Mouse (Mus musculus): ENCODE results near the gene Arhgdig. TPM values are rescaled to one million over a fixed set of nuclear protein-coding genes. Genes with fewer than 3 reads are reported as not detected.
A peak's percentile ranks its signal among the peaks of the same experiment; 100 is the strongest.

Gene Arhgdig
- not detected for total RNA-seq (2018; cell fraction: chromatin; rRNA removed)
- total RNA-seq (2018; cell fraction: cytosol; rRNA removed) = not detected
- not detected for total RNA-seq (2018; cell fraction: nucleus; rRNA removed)
- polyA plus RNA-seq (2018) = not detected in 3 replicates

GRCm38 (mm10) chr17:26207686-26208085, at the start of gene Arhgdig:
Arhgdig (minus strand) TSS chr17:26207786.
- Histone ChIP-seq H3K79me2 (ENCODE audit: inconsistent target) (no peaks in the 10 kb centered on the region), H3K4me3 (ENCODE audit: inconsistent target) (no peak within 1 kb of the TSS), H3K27ac (no peak within 1 kb of the TSS), H3K36me3 (ENCODE audit: inconsistent target) (peaks cover 10% of the 10 kb centered on the region; the same call in 1 of the 2 replicates)
- 97% methylated on average over 12 of the region's 12 CpGs for WGBS (ENCODE audit: missing documents)

GRCm38 (mm10) chr17:26255313-26255712, 47.7 kb upstream of the Arhgdig start:
- 100% methylated on average over 2 of the region's 7 CpGs for WGBS (ENCODE audit: missing documents)
- Histone ChIP-seq H3K79me2 (ENCODE audit: inconsistent target) (peaks cover 71% of the 10 kb centered on the region), H3K27ac (no peak overlapping the region), H3K36me3 (ENCODE audit: inconsistent target) (peaks cover 24% of the 10 kb centered on the region; the same call in 1 of the 2 replicates), H3K4me3 (ENCODE audit: inconsistent target) (no peak overlapping the region)

GRCm38 (mm10) chr17:26253399-26253798, 45.8 kb upstream of the Arhgdig start:
- peaks cover 52% of the 10 kb centered on the region for H3K79me2 ChIP-seq (ENCODE audit: inconsistent target)
- WGBS (ENCODE audit: missing documents) = 1% methylated on average over 18 of the region's 24 CpGs
- H3K4me3 ChIP-seq (ENCODE audit: inconsistent target) = peak overlapping the region; percentile 81
- H3K27ac ChIP-seq = peak overlapping the region; percentile 77
- H3K36me3 ChIP-seq (ENCODE audit: inconsistent target) = 0 out of 2 replicates have a peak, but pooled peaks cover 8% of the 10 kb centered on the region

- peaks cover 45% of the 10 kb centered on the region for H3K79me2 ChIP-seq (ENCODE audit: inconsistent target)
- H3K4me3 ChIP-seq (ENCODE audit: inconsistent target) = peak within 1 kb of the TSS; percentile 81
- 0 out of 2 replicates have a peak, but pooled peaks cover 1% of the 10 kb centered on the region for H3K36me3 ChIP-seq (ENCODE audit: inconsistent target)
- H3K27ac ChIP-seq = peak within 1 kb of the TSS; percentile 77
- under 1% methylated on average over 43 of the region's 43 CpGs for WGBS (ENCODE audit: missing documents)
These were observed 45.1 kb upstream of the Arhgdig start, which contains the start of gene Luc7l for GRCm38 (mm10) chr17:26252539-26253251. Luc7l (plus strand) TSS chr17:26252896.

GRCm38 (mm10) chr17:26251886-26252538, 44.4 kb upstream of the Arhgdig start:
- WGBS (ENCODE audit: missing documents) = 63% methylated on average over 4 of the region's 4 CpGs
- peak overlapping the region; percentile 77 for H3K27ac ChIP-seq
- no peaks in the 10 kb centered on the region for H3K36me3 ChIP-seq (ENCODE audit: inconsistent target)
- peak overlapping the region; percentile 81 for H3K4me3 ChIP-seq (ENCODE audit: inconsistent target)
- H3K79me2 ChIP-seq (ENCODE audit: inconsistent target) = peaks cover 38% of the 10 kb centered on the region

GRCm38 (mm10) chr17:26244101-26244841, 36.7 kb upstream of the Arhgdig start, which contains the start of gene Fam234a:
Fam234a (minus strand) TSS chr17:26244242.
- Histone ChIP-seq H3K36me3 (ENCODE audit: inconsistent target) (no peaks in the 10 kb centered on the region), H3K79me2 (ENCODE audit: inconsistent target) (peaks cover 41% of the 10 kb centered on the region), H3K27ac (peak within 1 kb of the TSS; percentile 78), H3K4me3 (ENCODE audit: inconsistent target) (peak within 1 kb of the TSS; percentile 61)
- WGBS (ENCODE audit: missing documents) = 2% methylated on average over 33 of the region's 33 CpGs

GRCm38 (mm10) chr17:26243471-26244100, 36.0 kb upstream of the Arhgdig start:
- Histone ChIP-seq H3K27ac (peak overlapping the region; percentile 64), H3K4me3 (ENCODE audit: inconsistent target) (peak overlapping the region; percentile 61), H3K36me3 (ENCODE audit: inconsistent target) (no peaks in the 10 kb centered on the region), H3K79me2 (ENCODE audit: inconsistent target) (peaks cover 47% of the 10 kb centered on the region)
- WGBS (ENCODE audit: missing documents) = under 1% methylated on average over 32 of the region's 32 CpGs

- WGBS (ENCODE audit: missing documents) = 93% methylated on average over 6 of the region's 6 CpGs
- no peak overlapping the region for H3K27ac ChIP-seq
These were observed 33.4 kb upstream of the Arhgdig start for GRCm38 (mm10) chr17:26240990-26241389.

GRCm38 (mm10) chr17:26240120-26240790, 32.7 kb upstream of the Arhgdig start:
- no peak overlapping the region for H3K27ac ChIP-seq
- WGBS (ENCODE audit: missing documents) = 94% methylated on average over 6 of the region's 6 CpGs
- no peaks in the 10 kb centered on the region for H3K36me3 ChIP-seq (ENCODE audit: inconsistent target)
- no peak overlapping the region for H3K4me3 ChIP-seq (ENCODE audit: inconsistent target)
- peaks cover 75% of the 10 kb centered on the region for H3K79me2 ChIP-seq (ENCODE audit: inconsistent target)

More at GRCm38 (mm10) chr17:26240990-26241389, 33.4 kb upstream of the Arhgdig start:
- peaks cover 73% of the 10 kb centered on the region for H3K79me2 ChIP-seq (ENCODE audit: inconsistent target)
- no peak overlapping the region for H3K4me3 ChIP-seq (ENCODE audit: inconsistent target)
- no peaks in the 10 kb centered on the region for H3K36me3 ChIP-seq (ENCODE audit: inconsistent target)

- Histone ChIP-seq H3K27ac (no peak overlapping the region), H3K4me3 (ENCODE audit: inconsistent target) (no peak overlapping the region), H3K36me3 (ENCODE audit: inconsistent target) (no peaks in the 10 kb centered on the region), H3K79me2 (ENCODE audit: inconsistent target) (peaks cover 82% of the 10 kb centered on the region)
- 91% methylated on average over 2 of the region's 2 CpGs for WGBS (ENCODE audit: missing documents)
These were observed 32.0 kb upstream of the Arhgdig start for GRCm38 (mm10) chr17:26239551-26239950.

- Histone ChIP-seq H3K4me3 (ENCODE audit: inconsistent target) (no peak overlapping the region), H3K79me2 (ENCODE audit: inconsistent target) (peaks cover 94% of the 10 kb centered on the region), H3K27ac (peak overlapping the region; percentile 90), H3K36me3 (ENCODE audit: inconsistent target) (no peaks in the 10 kb centered on the region)
- 26% methylated on average over 9 of the region's 10 CpGs for WGBS (ENCODE audit: missing documents)
These were observed 30.1 kb upstream of the Arhgdig start for GRCm38 (mm10) chr17:26237667-26238066.

GRCm38 (mm10) chr17:26235077-26235815, 27.7 kb upstream of the Arhgdig start:
- Histone ChIP-seq H3K79me2 (ENCODE audit: inconsistent target) (peaks cover 88% of the 10 kb centered on the region), H3K27ac (peak overlapping the region; percentile 90), H3K4me3 (ENCODE audit: inconsistent target) (no peak overlapping the region; the same call in 1 of the 2 replicates), H3K36me3 (ENCODE audit: inconsistent target) (no peaks in the 10 kb centered on the region)
- 17% methylated on average over 13 of the region's 13 CpGs for WGBS (ENCODE audit: missing documents)

- no peaks in the 10 kb centered on the region for H3K36me3 ChIP-seq (ENCODE audit: inconsistent target)
- WGBS (ENCODE audit: missing documents) = 93% methylated on average over 8 of the region's 8 CpGs
- no peak overlapping the region for H3K4me3 ChIP-seq (ENCODE audit: inconsistent target)
- peaks cover 88% of the 10 kb centered on the region for H3K79me2 ChIP-seq (ENCODE audit: inconsistent target)
- H3K27ac ChIP-seq = peak overlapping the region; percentile 90; the same call in 1 of the 2 replicates
These were observed 26.8 kb upstream of the Arhgdig start for GRCm38 (mm10) chr17:26234386-26234785.
